Mouse (Mus musculus) myocyte (in vitro differentiated cells): Measurements from ENCODE around the gene Cacna1d. TPM values are rescaled to one million over a fixed set of nuclear protein-coding genes. Genes with fewer than 3 reads are reported as not detected.

Experiments
- H3K27me3 ChIP-seq: one replicate; pipeline ENCODE4 v1.6.1; 2011; ENCODE audit not compliant: control insufficient read depth, insufficient read depth, insufficient read length
- H3K36me3 ChIP-seq: one replicate; pipeline ENCODE4 v1.6.1; 2011; ENCODE audit not compliant: control insufficient read depth, insufficient read depth
- H3K4me2 ChIP-seq: one replicate; pipeline ENCODE4 v1.6.1; 2011; ENCODE audit warnings: low read depth, control low read depth
- H3K4me3 ChIP-seq: one replicate; pipeline ENCODE4 v1.5.1; 2011; ENCODE audit warnings: mild to moderate bottlenecking, control low read depth, moderate library complexity
- H3K79me2 ChIP-seq: one replicate; pipeline ENCODE4 v1.6.1; 2011; ENCODE audit not compliant: control insufficient read depth, insufficient read depth
- H3ac ChIP-seq: one replicate; pipeline ENCODE4 v1.6.1; 2011; ENCODE audit not compliant: control insufficient read depth, insufficient read length
- CEBPB ChIP-seq: IDR thresholded peaks from 2 replicates; pipeline ENCODE4 v1.6.1; 2011; ENCODE audit warnings: mild to moderate bottlenecking, moderate library complexity; ENCODE audit not compliant: poor library complexity, insufficient read depth, severe bottlenecking
- E2F4 ChIP-seq: IDR thresholded peaks from one replicate; pipeline ENCODE4 v1.6.1; 2011; ENCODE audit warnings: mild to moderate bottlenecking, control low read depth, moderate library complexity; ENCODE audit not compliant: insufficient read depth
- MAX ChIP-seq: IDR thresholded peaks from one replicate; pipeline ENCODE4 v1.6.1; 2011; ENCODE audit warnings: low read depth, mild to moderate bottlenecking, control low read depth
- MYOD1 ChIP-seq, 3 experiments: IDR thresholded peaks; one replicate each; pipeline ENCODE4 v1.6.1; 2011; ENCODE audit warnings: control low read depth in 2 of 3, low read depth in 2 of 3, mild to moderate bottlenecking in 2 of 3, moderate library complexity in 1 of 3; ENCODE audit not compliant: insufficient read length in 2 of 3, control insufficient read depth in 1 of 3
- MYOG ChIP-seq, 3 experiments: IDR thresholded peaks; one replicate each; pipeline ENCODE4 v1.6.1; 2011; ENCODE audit warnings: control low read depth in 2 of 3, low read depth in 2 of 3, mild to moderate bottlenecking in 2 of 3; ENCODE audit not compliant: insufficient read length in 2 of 3, control insufficient read depth in 1 of 3, insufficient read depth in 1 of 3
- POLR2A ChIP-seq: IDR thresholded peaks from one replicate; pipeline ENCODE4 v1.6.1; 2011; ENCODE audit warnings: low read depth, mild to moderate bottlenecking, control low read depth, moderate library complexity; ENCODE audit not compliant: insufficient read length
- POLR2AphosphoS2 ChIP-seq: IDR thresholded peaks from one replicate; pipeline ENCODE4 v1.6.1; 2011; ENCODE audit warnings: low read depth, control low read depth; ENCODE audit not compliant: insufficient read length
- REST ChIP-seq: IDR thresholded peaks from one replicate; pipeline ENCODE4 v1.6.1; 2011; ENCODE audit warnings: mild to moderate bottlenecking, control low read depth, moderate library complexity; ENCODE audit not compliant: insufficient read depth, insufficient read length
- SRF ChIP-seq: IDR thresholded peaks from one replicate; pipeline ENCODE4 v1.6.1; 2011; ENCODE audit warnings: low read depth; ENCODE audit not compliant: control insufficient read depth, insufficient read length
- TCF12 ChIP-seq: IDR thresholded peaks from one replicate; pipeline ENCODE4 v1.6.1; 2011; ENCODE audit warnings: mild to moderate bottlenecking, control low read depth; ENCODE audit not compliant: poor library complexity, insufficient read depth, severe bottlenecking
- TCF3 ChIP-seq: IDR thresholded peaks from one replicate; pipeline ENCODE4 v1.6.1; 2011; ENCODE audit warnings: low read depth, control low read depth; ENCODE audit not compliant: insufficient read length
- USF1 ChIP-seq: IDR thresholded peaks from one replicate; pipeline ENCODE4 v1.6.1; 2011; ENCODE audit warnings: low read depth, mild to moderate bottlenecking, control low read depth, moderate library complexity
- polyA plus RNA-seq: library from polyadenylated mRNA; unstranded; fragments of >200 nt; fragmentation: generic; extraction: Trizol; gene quantifications from one replicate; pipeline ENCODE4 v1.2.1, GENCODE M21; 2012; ENCODE audit warnings: missing spikeins

Gene Cacna1d
- polyA plus RNA-seq, 1 experiment, result not detected

DNA sequence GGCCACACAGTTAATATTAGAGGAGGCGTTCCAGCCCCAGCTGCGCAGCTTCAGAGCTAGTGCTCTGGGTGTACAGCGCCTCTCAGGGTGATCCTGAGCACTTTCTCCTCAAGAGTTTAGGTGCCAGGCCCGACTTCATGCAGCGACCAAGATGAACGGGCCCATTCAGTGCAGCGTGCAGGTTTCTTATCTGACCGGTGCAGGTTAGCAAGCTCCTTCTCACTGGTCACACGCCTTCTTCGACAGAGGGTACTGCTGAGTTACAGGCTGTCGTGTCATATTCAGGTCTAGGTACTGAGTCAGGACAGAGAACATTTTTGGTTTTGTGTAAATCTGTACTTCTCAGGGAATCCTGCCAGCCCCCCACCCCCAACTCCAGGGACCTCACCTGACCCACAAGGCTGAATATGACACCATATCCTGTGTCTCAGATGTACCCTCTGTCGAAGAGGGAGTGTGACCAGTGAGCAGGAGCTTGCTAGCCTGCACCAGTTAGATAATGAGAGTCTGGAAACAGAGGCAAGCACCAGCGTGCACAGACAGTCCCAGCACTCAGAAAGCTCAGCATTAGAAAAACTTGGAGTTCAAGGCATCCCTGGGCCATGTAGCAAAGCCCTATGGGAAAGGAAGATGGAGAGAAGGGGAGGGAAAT is 249.0 kb downstream of the Cacna1d start:
- TF ChIP-seq CEBPB, result no peak
- TF ChIP-seq TCF3, result no peak
- TF ChIP-seq POLR2AphosphoS2, result no peak
- no peak for TF ChIP-seq REST
- TF ChIP-seq USF1, result no peak
- no peak for TF ChIP-seq MYOD1 (IDR thresholded peaks at IDR 0.05; ENCODE audit: control insufficient read depth in 1 of 3, insufficient read length in 2 of 3, low read depth in 2 of 3)
- no peak for TF ChIP-seq POLR2A
- no peak for TF ChIP-seq MYOG (IDR thresholded peaks at IDR 0.05; ENCODE audit: control insufficient read depth in 1 of 3, insufficient read depth in 1 of 3, insufficient read length in 2 of 3, low read depth in 2 of 3)
- H3ac ChIP-seq, result no peak overlapping the region
- no peaks in the 10 kb centered on the region for H3K36me3 ChIP-seq
- H3K79me2 ChIP-seq, result no peaks in the 10 kb centered on the region
- no peak overlapping the region for H3K4me3 ChIP-seq
- peaks cover 4% of the 10 kb centered on the region for H3K27me3 ChIP-seq
- no peak overlapping the region for H3K4me2 ChIP-seq

GRCm38 (mm10) chr14:30240916-30241515 is 250.2 kb downstream of the Cacna1d start:
- peaks cover 4% of the 10 kb centered on the region for H3K27me3 ChIP-seq
- TF ChIP-seq POLR2AphosphoS2, result no peak
- TF ChIP-seq TCF12, result no peak
- no peak for TF ChIP-seq TCF3
- TF ChIP-seq REST, result no peak
- TF ChIP-seq MYOD1 (IDR thresholded peaks at IDR 0.05; ENCODE audit: control insufficient read depth in 1 of 3, insufficient read length in 2 of 3, low read depth in 2 of 3), result no peak
- no peak for TF ChIP-seq POLR2A
- TF ChIP-seq MYOG (IDR thresholded peaks at IDR 0.05; ENCODE audit: control insufficient read depth in 1 of 3, insufficient read depth in 1 of 3, insufficient read length in 2 of 3, low read depth in 2 of 3), result no peak
- TF ChIP-seq SRF, result no peak
- no peak for TF ChIP-seq CEBPB
- no peak for TF ChIP-seq E2F4
- TF ChIP-seq USF1, result no peak
- no peak for TF ChIP-seq MAX

DNA sequence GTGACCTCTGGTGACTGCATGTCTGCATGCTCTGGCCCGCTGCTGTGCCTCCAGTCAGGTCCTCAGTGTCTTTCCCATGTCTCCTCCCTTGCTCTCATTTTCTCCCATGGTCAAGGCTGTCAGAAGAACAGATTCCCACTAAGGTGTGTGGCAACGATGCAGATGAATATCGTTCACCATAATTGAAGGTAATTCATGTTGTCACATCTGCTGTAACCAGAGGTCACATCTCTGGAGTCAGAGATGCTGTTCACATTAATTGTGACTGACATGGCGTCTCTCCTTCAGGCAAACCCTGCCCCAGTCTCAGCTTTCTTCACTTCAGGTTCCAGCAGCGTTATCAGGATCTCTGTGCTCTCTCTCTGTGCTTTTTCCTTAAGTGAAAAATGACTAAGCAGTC is 252.4 kb downstream of the Cacna1d start:
- no peak overlapping the region for H3ac ChIP-seq
- no peaks in the 10 kb centered on the region for H3K36me3 ChIP-seq
- peaks cover 4% of the 10 kb centered on the region for H3K27me3 ChIP-seq
- H3K4me3 ChIP-seq, result no peak overlapping the region
- no peaks in the 10 kb centered on the region for H3K79me2 ChIP-seq
- no peak overlapping the region for H3K4me2 ChIP-seq
- TF ChIP-seq REST, result no peak

More at GRCm38 (mm10) chr14:30240916-30241515, 250.2 kb downstream of the Cacna1d start:
- no peaks in the 10 kb centered on the region for H3K36me3 ChIP-seq
- no peak overlapping the region for H3K4me3 ChIP-seq
- H3ac ChIP-seq, result no peak overlapping the region
- no peak overlapping the region for H3K4me2 ChIP-seq
- H3K79me2 ChIP-seq, result no peaks in the 10 kb centered on the region

DNA sequence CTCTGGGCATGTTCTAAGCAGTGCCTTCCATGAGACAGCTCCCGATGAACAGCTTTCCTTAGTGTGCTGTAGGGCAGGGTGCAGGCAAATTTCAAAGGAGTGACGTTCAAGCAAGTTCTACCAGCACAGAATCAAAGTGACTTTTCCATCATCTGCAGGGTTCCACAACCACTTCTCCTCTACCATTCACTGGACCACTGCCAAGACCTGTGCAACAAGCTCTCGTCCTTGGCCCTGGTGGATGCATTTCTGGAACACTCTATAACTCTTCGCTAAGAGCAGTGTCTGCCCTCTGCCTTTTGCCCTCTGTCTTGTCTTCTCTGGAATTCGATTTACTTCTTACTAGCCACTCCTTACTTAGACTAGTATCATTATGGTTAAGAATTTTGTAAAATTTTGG is 266.1 kb downstream of the Cacna1d start:
- Histone ChIP-seq H3ac (no peak overlapping the region), H3K79me2 (no peaks in the 10 kb centered on the region), H3K36me3 (no peaks in the 10 kb centered on the region), H3K27me3 (peaks cover 3% of the 10 kb centered on the region), H3K4me2 (no peak overlapping the region), H3K4me3 (no peak overlapping the region)
- TF ChIP-seq REST (no peak), TCF12 (no peak), USF1 (no peak), CEBPB (no peak), POLR2A (no peak), POLR2AphosphoS2 (no peak), MYOD1 (IDR thresholded peaks at IDR 0.05; ENCODE audit: control insufficient read depth in 1 of 3, insufficient read length in 2 of 3, low read depth in 2 of 3) (no peak), MAX (no peak)

DNA sequence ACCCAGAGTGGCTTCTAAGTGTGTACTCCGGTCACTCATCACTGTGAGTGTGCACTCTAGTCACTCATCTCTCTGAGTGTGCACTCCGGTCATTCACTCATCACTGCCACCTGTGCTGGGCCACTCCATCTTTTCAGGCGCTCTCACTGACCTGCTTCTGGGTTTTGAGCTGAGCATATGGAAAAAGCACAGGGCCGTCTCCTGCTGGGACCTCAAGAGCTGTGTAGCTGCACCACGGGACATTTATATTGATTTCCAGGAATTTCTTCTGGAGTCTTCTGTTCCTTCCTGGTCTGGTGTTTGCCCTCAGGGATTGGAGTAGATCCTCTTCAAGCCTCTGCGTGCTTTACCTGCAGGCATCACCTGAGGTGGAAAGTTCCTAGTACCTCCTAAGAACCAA is 269.2 kb downstream of the Cacna1d start:
- Histone ChIP-seq H3K36me3 (no peaks in the 10 kb centered on the region), H3ac (no peak overlapping the region), H3K79me2 (no peaks in the 10 kb centered on the region), H3K4me2 (no peak overlapping the region), H3K4me3 (no peak overlapping the region), H3K27me3 (peaks cover 3% of the 10 kb centered on the region)
- no peak for TF ChIP-seq SRF
- TF ChIP-seq POLR2AphosphoS2, result no peak
